Mouse (Mus musculus) forebrain, embryonic 10.5 days (tissue): ENCODE results near the gene Hmcn2. TPM values are rescaled to one million over a fixed set of nuclear protein-coding genes. Genes with fewer than 3 reads are reported as not detected.
A peak's percentile ranks its signal among the peaks of the same experiment; 100 is the strongest.

ENCODE experiments used
- DNase-seq: peaks from one replicate; pipeline ENCODE4 v3.0.0-alpha.2; 2017; ENCODE audit warnings: low spot score; ENCODE audit errors: extremely low spot score
- H3K27ac ChIP-seq: fragments of 300-500 bp; sonication (generic); 2 replicates; pipeline ENCODE4 v1.5.1; 2016; ENCODE audit warnings: mild to moderate bottlenecking
- H3K27me3 ChIP-seq: fragments of 300-500 bp; sonication (generic); 2 replicates; pipeline ENCODE4 v1.6.1; 2016; ENCODE audit warnings: mild to moderate bottlenecking; ENCODE audit not compliant: poor library complexity, severe bottlenecking
- H3K36me3 ChIP-seq: fragments of 300-500 bp; sonication (generic); replicated peaks from 2 replicates; pipeline ENCODE4 v1.6.1; 2016; ENCODE audit warnings: mild to moderate bottlenecking, moderate library complexity
- H3K4me1 ChIP-seq: fragments of 300-500 bp; sonication (generic); 2 replicates; pipeline ENCODE4 v1.6.1; 2016
- H3K4me3 ChIP-seq: fragments of 300-500 bp; sonication (generic); 2 replicates; pipeline ENCODE4 v1.5.1; 2016; ENCODE audit warnings: mild to moderate bottlenecking, moderate library complexity
- H3K9me3 ChIP-seq: fragments of 300-500 bp; sonication (generic); 2 replicates; pipeline ENCODE4 v1.6.1; 2016; ENCODE audit warnings: mild to moderate bottlenecking, moderate library complexity
- WGBS: fragments of 180-500 bp; shearing (Covaris S2); methylation state at CpG from one replicate; pipeline ENCODE4 v1.1.7; 2016; 5-methylcytosine and 5-hydroxymethylcytosine counted together
- polyA plus RNA-seq: library from polyadenylated mRNA; unstranded; fragments of >200 nt; fragmentation: Nextera tagmentation; extraction: Ambion mirVana; gene quantifications from 2 replicates; pipeline ENCODE4 v1.2.1, GENCODE M21; 2016

Gene Hmcn2
- polyA plus RNA-seq, result 0.22 TPM in 1 of 2 replicates, not detected in the other

- Histone ChIP-seq H3K27ac (no peak within 1 kb of the TSS), H3K27me3 (peaks cover 87% of the 10 kb centered on the region), H3K9me3 (no peaks in the 10 kb centered on the region), H3K36me3 (no peaks in the 10 kb centered on the region), H3K4me3 (peak within 1 kb of the TSS; percentile 38), H3K4me1 (peaks cover 21% of the 10 kb centered on the region)
- no peak for DNase-seq
- WGBS, result 2% methylated on average over 33 of the region's 33 CpGs
Observed at GRCm38 (mm10) chr2:31314007-31314465, at the start of gene Hmcn2. TSS of gene Hmcn2 (plus strand) at chr2:31314415.

- no peaks in the 10 kb centered on the region for H3K9me3 ChIP-seq
- no peaks in the 10 kb centered on the region for H3K27me3 ChIP-seq
- DNase-seq, result no peak
- H3K4me1 ChIP-seq, result peaks cover 67% of the 10 kb centered on the region
- H3K36me3 ChIP-seq, result peaks cover 30% of the 10 kb centered on the region
- peak overlapping the region; percentile 80 for H3K27ac ChIP-seq
- WGBS, result 14% methylated on average over 6 of the region's 6 CpGs
- H3K4me3 ChIP-seq, result peak overlapping the region; percentile 21; the same call in 1 of the 2 replicates
Observed at GRCm38 (mm10) chr2:31267447-31267846, 46.8 kb upstream of the Hmcn2 start.

- H3K27ac ChIP-seq, result peak overlapping the region; percentile 80
- peaks cover 31% of the 10 kb centered on the region for H3K36me3 ChIP-seq
- H3K4me1 ChIP-seq, result peaks cover 58% of the 10 kb centered on the region
Observed at GRCm38 (mm10) chr2:31268631-31269030, 45.6 kb upstream of the Hmcn2 start.

GRCm38 (mm10) chr2:31269188-31269587, 45.0 kb upstream of the Hmcn2 start:
- DNase-seq, result no peak
- Histone ChIP-seq H3K27ac (0 out of 2 replicates have a peak overlapping the region, but pooled peaks have one; percentile 80), H3K27me3 (no peaks in the 10 kb centered on the region), H3K36me3 (peaks cover 31% of the 10 kb centered on the region), H3K4me1 (peaks cover 58% of the 10 kb centered on the region), H3K4me3 (no peak overlapping the region), H3K9me3 (no peaks in the 10 kb centered on the region)
- 92% methylated on average over 6 of the region's 6 CpGs for WGBS

More at GRCm38 (mm10) chr2:31268631-31269030, 45.6 kb upstream of the Hmcn2 start:
- H3K9me3 ChIP-seq, result no peaks in the 10 kb centered on the region
- H3K27me3 ChIP-seq, result no peaks in the 10 kb centered on the region
- no peak overlapping the region for H3K4me3 ChIP-seq
- 39% methylated on average over 5 of the region's 5 CpGs for WGBS
- no peak for DNase-seq

GRCm38 (mm10) chr2:31269847-31270246, 44.4 kb upstream of the Hmcn2 start:
- H3K9me3 ChIP-seq, result no peaks in the 10 kb centered on the region
- DNase-seq, result no peak
- no peak overlapping the region for H3K27ac ChIP-seq
- WGBS, result 96% methylated on average over 10 of the region's 10 CpGs
- H3K4me1 ChIP-seq, result peaks cover 55% of the 10 kb centered on the region
- H3K36me3 ChIP-seq, result peaks cover 31% of the 10 kb centered on the region
- no peaks in the 10 kb centered on the region for H3K27me3 ChIP-seq
- no peak overlapping the region for H3K4me3 ChIP-seq

- H3K36me3 ChIP-seq, result peaks cover 37% of the 10 kb centered on the region
Observed at GRCm38 (mm10) chr2:31270470-31270869, 43.7 kb upstream of the Hmcn2 start.

GRCm38 (mm10) chr2:31271071-31271470, 43.1 kb upstream of the Hmcn2 start:
- H3K4me1 ChIP-seq, result peaks cover 43% of the 10 kb centered on the region
- H3K36me3 ChIP-seq, result peaks cover 40% of the 10 kb centered on the region
- no peaks in the 10 kb centered on the region for H3K27me3 ChIP-seq
- no peaks in the 10 kb centered on the region for H3K9me3 ChIP-seq
- 91% methylated on average over 1 of the region's 1 CpGs for WGBS
- H3K27ac ChIP-seq, result no peak overlapping the region
- H3K4me3 ChIP-seq, result no peak overlapping the region
- DNase-seq, result no peak

More at GRCm38 (mm10) chr2:31270470-31270869, 43.7 kb upstream of the Hmcn2 start:
- Histone ChIP-seq H3K4me3 (no peak overlapping the region), H3K9me3 (no peaks in the 10 kb centered on the region), H3K4me1 (peaks cover 49% of the 10 kb centered on the region), H3K27ac (no peak overlapping the region), H3K27me3 (no peaks in the 10 kb centered on the region)
- DNase-seq, result no peak
- WGBS, result 93% methylated on average over 8 of the region's 8 CpGs

GRCm38 (mm10) chr2:31274993-31275392, 39.2 kb upstream of the Hmcn2 start:
- 97% methylated on average over 6 of the region's 6 CpGs for WGBS
- Histone ChIP-seq H3K4me3 (no peak overlapping the region), H3K4me1 (peaks cover 12% of the 10 kb centered on the region), H3K27ac (no peak overlapping the region), H3K27me3 (no peaks in the 10 kb centered on the region), H3K9me3 (no peaks in the 10 kb centered on the region), H3K36me3 (peaks cover 46% of the 10 kb centered on the region)
- DNase-seq, result no peak

- no peak overlapping the region for H3K27ac ChIP-seq
- H3K27me3 ChIP-seq, result no peaks in the 10 kb centered on the region
- H3K36me3 ChIP-seq, result peaks cover 53% of the 10 kb centered on the region
- no peaks in the 10 kb centered on the region for H3K9me3 ChIP-seq
- DNase-seq, result no peak
- peaks cover 12% of the 10 kb centered on the region for H3K4me1 ChIP-seq
- no peak overlapping the region for H3K4me3 ChIP-seq
- WGBS, result 84% methylated on average over 6 of the region's 6 CpGs
Observed at GRCm38 (mm10) chr2:31277810-31278209, 36.4 kb upstream of the Hmcn2 start.

GRCm38 (mm10) chr2:31278483-31278882, 35.7 kb upstream of the Hmcn2 start:
- H3K4me3 ChIP-seq, result no peak overlapping the region
- 85% methylated on average over 5 of the region's 5 CpGs for WGBS
- H3K36me3 ChIP-seq, result peaks cover 60% of the 10 kb centered on the region
- no peak for DNase-seq
- H3K27me3 ChIP-seq, result no peaks in the 10 kb centered on the region
- no peaks in the 10 kb centered on the region for H3K9me3 ChIP-seq
- H3K4me1 ChIP-seq, result peaks cover 11% of the 10 kb centered on the region
- no peak overlapping the region for H3K27ac ChIP-seq

GRCm38 (mm10) chr2:31281138-31281537, 33.1 kb upstream of the Hmcn2 start:
- H3K36me3 ChIP-seq, result peaks cover 74% of the 10 kb centered on the region

GRCm38 (mm10) chr2:31282266-31282665, 31.9 kb upstream of the Hmcn2 start:
- 41% methylated on average over 7 of the region's 7 CpGs for WGBS
- Histone ChIP-seq H3K27ac (no peak overlapping the region), H3K4me3 (no peak overlapping the region), H3K27me3 (no peaks in the 10 kb centered on the region), H3K9me3 (no peaks in the 10 kb centered on the region), H3K4me1 (no peaks in the 10 kb centered on the region), H3K36me3 (peaks cover 74% of the 10 kb centered on the region)
- DNase-seq, result no peak

More at GRCm38 (mm10) chr2:31281138-31281537, 33.1 kb upstream of the Hmcn2 start:
- no peaks in the 10 kb centered on the region for H3K27me3 ChIP-seq
- WGBS, result 89% methylated on average over 8 of the region's 8 CpGs
- H3K4me3 ChIP-seq, result no peak overlapping the region
- no peak for DNase-seq
- H3K4me1 ChIP-seq, result no peaks in the 10 kb centered on the region
- no peak overlapping the region for H3K27ac ChIP-seq
- no peaks in the 10 kb centered on the region for H3K9me3 ChIP-seq

GRCm38 (mm10) chr2:31282880-31283279, 31.3 kb upstream of the Hmcn2 start:
- 94% methylated on average over 12 of the region's 12 CpGs for WGBS
- H3K9me3 ChIP-seq, result no peaks in the 10 kb centered on the region
- H3K36me3 ChIP-seq, result peaks cover 76% of the 10 kb centered on the region
- no peaks in the 10 kb centered on the region for H3K4me1 ChIP-seq
- H3K27me3 ChIP-seq, result no peaks in the 10 kb centered on the region
- DNase-seq, result no peak
- no peak overlapping the region for H3K4me3 ChIP-seq
- no peak overlapping the region for H3K27ac ChIP-seq

GRCm38 (mm10) chr2:31284531-31284930, 29.7 kb upstream of the Hmcn2 start:
- H3K4me1 ChIP-seq, result no peaks in the 10 kb centered on the region
- H3K36me3 ChIP-seq, result peaks cover 93% of the 10 kb centered on the region
- no peaks in the 10 kb centered on the region for H3K9me3 ChIP-seq
- no peak overlapping the region for H3K4me3 ChIP-seq
- no peaks in the 10 kb centered on the region for H3K27me3 ChIP-seq
- H3K27ac ChIP-seq, result no peak overlapping the region
- WGBS, result 95% methylated on average over 5 of the region's 5 CpGs
- no peak for DNase-seq
